Mouse (Mus musculus) gastrocnemius, postnatal 25 days (tissue): ENCODE data around the gene Spin1. TPM values are rescaled to one million over a fixed set of nuclear protein-coding genes. Genes with fewer than 3 reads are reported as not detected.
"Not testable (repeated sequence)": the region's sequence is repeated elsewhere in the genome, so short reads cannot be mapped to it uniquely, and the experiment has no call there.

ENCODE experiments used
- DNase-seq: peaks from one replicate; pipeline ENCODE4 v3.0.0; 2022
- total RNA-seq, 2 experiments: library from RNA; stranded (reverse); gene quantifications; 1 replicate in 1 of 2; 2 replicates in 1 of 2; pipeline ENCODE4 v1.2.3; 2021

Gene Spin1
- total RNA-seq, 2 experiments from 2014 or later: 11.3 to 13.0 TPM

GRCm38 (mm10) chr13:51094323-51095195 lies 6.1 kb upstream of the Spin1 start:
- DNase-seq: no peak

GRCm38 (mm10) chr13:51095196-51095715 lies 5.4 kb upstream of the Spin1 start:
- DNase-seq: no peak

GRCm38 (mm10) chr13:51096644-51097043 lies 4.0 kb upstream of the Spin1 start:
- no peak for DNase-seq

- DNase-seq: no peak
Measured at GRCm38 (mm10) chr13:51099560-51100232, 984 bp upstream of the Spin1 start.

- peak; percentile 48 for DNase-seq
Measured at GRCm38 (mm10) chr13:51101016-51101776, 516 bp downstream of the Spin1 start.

GRCm38 (mm10) chr13:51101777-51102132 lies 1.1 kb downstream of the Spin1 start:
- DNase-seq: no peak

GRCm38 (mm10) chr13:51103111-51103725 lies 2.5 kb downstream of the Spin1 start:
- DNase-seq: no peak

- no peak for DNase-seq
Measured at GRCm38 (mm10) chr13:51103861-51104650, 3.4 kb downstream of the Spin1 start.

- DNase-seq: no peak
Measured at GRCm38 (mm10) chr13:51105861-51106655, 5.4 kb downstream of the Spin1 start.

- no peak for DNase-seq
Measured at GRCm38 (mm10) chr13:51106816-51107215, 6.1 kb downstream of the Spin1 start.

- no peak for DNase-seq
Measured at GRCm38 (mm10) chr13:51109517-51109916, 8.8 kb downstream of the Spin1 start.

GRCm38 (mm10) chr13:51114398-51114797 lies 13.7 kb downstream of the Spin1 start:
- not testable (repeated sequence) for DNase-seq

GRCm38 (mm10) chr13:51115762-51116161 lies 15.1 kb downstream of the Spin1 start:
- DNase-seq: no peak

- DNase-seq: no peak
Measured at GRCm38 (mm10) chr13:51120734-51121133, 20.1 kb downstream of the Spin1 start.

GRCm38 (mm10) chr13:51121966-51122365 lies 21.3 kb downstream of the Spin1 start:
- no peak for DNase-seq

GRCm38 (mm10) chr13:51122771-51123170 lies 22.1 kb downstream of the Spin1 start:
- DNase-seq: no peak

- no peak for DNase-seq
Measured at GRCm38 (mm10) chr13:51125357-51125756, 24.7 kb downstream of the Spin1 start.

GRCm38 (mm10) chr13:51127906-51128305 lies 27.2 kb downstream of the Spin1 start:
- no peak for DNase-seq

GRCm38 (mm10) chr13:51128417-51128816 lies 27.7 kb downstream of the Spin1 start:
- DNase-seq: no peak

- DNase-seq: no peak
Measured at GRCm38 (mm10) chr13:51131179-51131578, 30.5 kb downstream of the Spin1 start.
